Mouse (Mus musculus): ENCODE results near the gene Smpd2.

DNA sequence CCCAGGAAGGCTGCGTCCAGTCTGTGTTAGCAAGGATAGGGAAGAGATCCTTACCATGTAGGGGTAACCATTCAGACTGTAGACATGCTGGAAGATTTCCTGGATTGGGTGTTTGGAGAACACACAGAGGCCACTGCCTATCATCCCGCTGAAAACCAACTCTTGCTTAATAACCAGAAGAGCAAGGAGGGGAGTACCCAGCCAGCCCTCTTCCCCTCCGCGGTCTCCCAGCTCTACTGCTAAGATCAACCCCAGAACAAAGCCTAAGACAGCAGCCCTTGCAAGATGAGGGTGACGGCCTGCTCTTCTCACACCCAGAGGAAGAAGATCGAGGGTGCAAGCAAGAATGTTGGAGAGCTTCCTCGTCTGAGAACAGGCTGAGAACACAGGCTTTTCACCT is 1.3 kb downstream of the Smpd2 start:
- TF ChIP-seq CTCF (IDR thresholded peaks at IDR 0.05; ENCODE audit: borderline replicate concordance, insufficient read depth, low read depth, low read length) (no peak), POLR2A (IDR thresholded peaks at IDR 0.05; ENCODE audit: borderline replicate concordance, insufficient read depth, low read length) (no peak)
